Mouse (Mus musculus): ENCODE data around the gene Tmem72. TPM values are rescaled to one million over a fixed set of nuclear protein-coding genes. Genes with fewer than 3 reads are reported as not detected.

Tmem72 gene
- polyA plus RNA-seq, 1 experiment from 2014 or later = 0.14 TPM

- H3K4me3 ChIP-seq = no peak overlapping the region
- no peaks in the 10 kb centered on the region for H3K9me3 ChIP-seq
- no peaks in the 10 kb centered on the region for H3K36me3 ChIP-seq
- no peak overlapping the region for H3K9ac ChIP-seq
- no peak for ATAC-seq (ENCODE audit: insufficient number of reproducible peaks, low FRiP score, low TSS enrichment, low read depth)
- no peak overlapping the region for H3K4me2 ChIP-seq
- H3K27me3 ChIP-seq = no peaks in the 10 kb centered on the region
- 0 out of 2 replicates have a peak, but pooled peaks cover 3% of the 10 kb centered on the region for H3K4me1 ChIP-seq
- no peak overlapping the region for H3K27ac ChIP-seq
- WGBS = 62% methylated on average over 4 of the region's 4 CpGs
These were observed 72.8 kb downstream of the Tmem72 start for GRCm38 (mm10) chr6:116643881-116644280.

DNA sequence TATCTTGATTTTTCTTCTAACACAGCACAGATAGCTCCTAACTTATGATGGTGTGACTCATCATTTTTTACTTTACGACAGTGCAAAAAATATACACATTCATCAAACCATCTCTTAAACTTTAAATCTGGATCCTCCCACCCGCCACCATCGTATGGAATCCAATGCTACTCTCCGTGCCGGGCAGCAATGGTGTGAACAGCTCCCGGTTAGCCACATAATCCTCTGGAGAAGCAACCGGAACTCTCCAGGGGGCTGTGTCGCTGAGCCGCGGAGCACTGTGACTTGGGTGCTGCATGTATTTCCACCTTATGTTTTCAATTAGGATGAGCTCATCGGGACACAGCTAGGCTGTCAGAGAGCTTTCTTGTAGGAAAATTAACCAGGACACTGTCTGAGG lies 73.8 kb downstream of the Tmem72 start:
- 58% methylated on average over 11 of the region's 11 CpGs for WGBS
- no peak overlapping the region for H3K27ac ChIP-seq
- 0 out of 2 replicates have a peak, but pooled peaks cover 3% of the 10 kb centered on the region for H3K4me1 ChIP-seq
- ATAC-seq (ENCODE audit: insufficient number of reproducible peaks, low FRiP score, low TSS enrichment, low read depth) = no peak
- H3K4me2 ChIP-seq = no peak overlapping the region
- H3K9ac ChIP-seq = no peak overlapping the region
- H3K36me3 ChIP-seq = no peaks in the 10 kb centered on the region
- H3K4me3 ChIP-seq = no peak overlapping the region
- H3K9me3 ChIP-seq = no peaks in the 10 kb centered on the region
- no peaks in the 10 kb centered on the region for H3K27me3 ChIP-seq

- no peak overlapping the region for H3K9ac ChIP-seq
- 61% methylated on average over 2 of the region's 2 CpGs for WGBS
- no peak for ATAC-seq (ENCODE audit: insufficient number of reproducible peaks, low FRiP score, low TSS enrichment, low read depth)
These were observed 77.0 kb downstream of the Tmem72 start for GRCm38 (mm10) chr6:116639663-116640062.

GRCm38 (mm10) chr6:116638871-116639270 lies 77.8 kb downstream of the Tmem72 start:
- Histone ChIP-seq H3K36me3 (no peaks in the 10 kb centered on the region), H3K9ac (no peak overlapping the region), H3K4me3 (no peak overlapping the region), H3K4me2 (no peak overlapping the region), H3K27me3 (no peaks in the 10 kb centered on the region), H3K4me1 (peaks cover 11% of the 10 kb centered on the region; the same call in 1 of the 2 replicates), H3K9me3 (no peaks in the 10 kb centered on the region), H3K27ac (no peak overlapping the region)
- 73% methylated on average over 2 of the region's 2 CpGs for WGBS
- ATAC-seq (ENCODE audit: insufficient number of reproducible peaks, low FRiP score, low TSS enrichment, low read depth) = no peak

More at GRCm38 (mm10) chr6:116639663-116640062, 77.0 kb downstream of the Tmem72 start:
- Histone ChIP-seq H3K4me2 (no peak overlapping the region), H3K9me3 (no peaks in the 10 kb centered on the region), H3K27me3 (no peaks in the 10 kb centered on the region), H3K36me3 (no peaks in the 10 kb centered on the region), H3K27ac (no peak overlapping the region), H3K4me1 (peaks cover 11% of the 10 kb centered on the region; the same call in 1 of the 2 replicates), H3K4me3 (no peak overlapping the region)

DNA sequence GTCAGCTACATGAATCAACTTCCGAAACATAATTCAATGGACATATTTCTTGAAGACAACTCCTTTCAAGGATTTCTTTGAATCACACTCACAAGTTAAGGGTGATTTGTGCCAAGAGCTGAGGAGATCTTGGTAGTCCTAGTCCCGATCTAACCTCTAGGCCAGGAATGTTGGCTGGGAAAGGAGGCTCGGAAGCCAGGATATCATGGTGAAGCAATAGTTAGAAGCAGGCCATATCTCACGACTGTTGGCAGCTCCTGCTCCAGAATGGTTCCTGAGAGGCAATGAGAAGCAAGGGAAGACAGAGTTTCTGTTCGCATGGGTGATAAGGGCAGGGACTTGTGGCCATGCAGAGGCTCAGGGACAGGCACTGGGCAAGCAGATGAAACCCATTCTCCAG lies 79.2 kb downstream of the Tmem72 start:
- no peak overlapping the region for H3K4me2 ChIP-seq
- H3K9me3 ChIP-seq = no peaks in the 10 kb centered on the region
- H3K36me3 ChIP-seq = no peaks in the 10 kb centered on the region
- 78% methylated on average over 5 of the region's 5 CpGs for WGBS
- ATAC-seq (ENCODE audit: insufficient number of reproducible peaks, low FRiP score, low TSS enrichment, low read depth) = no peak
- H3K4me1 ChIP-seq = peaks cover 8% of the 10 kb centered on the region; the same call in 1 of the 2 replicates
- no peak overlapping the region for H3K27ac ChIP-seq
- H3K9ac ChIP-seq = no peak overlapping the region
- no peak overlapping the region for H3K4me3 ChIP-seq
- no peaks in the 10 kb centered on the region for H3K27me3 ChIP-seq

DNA sequence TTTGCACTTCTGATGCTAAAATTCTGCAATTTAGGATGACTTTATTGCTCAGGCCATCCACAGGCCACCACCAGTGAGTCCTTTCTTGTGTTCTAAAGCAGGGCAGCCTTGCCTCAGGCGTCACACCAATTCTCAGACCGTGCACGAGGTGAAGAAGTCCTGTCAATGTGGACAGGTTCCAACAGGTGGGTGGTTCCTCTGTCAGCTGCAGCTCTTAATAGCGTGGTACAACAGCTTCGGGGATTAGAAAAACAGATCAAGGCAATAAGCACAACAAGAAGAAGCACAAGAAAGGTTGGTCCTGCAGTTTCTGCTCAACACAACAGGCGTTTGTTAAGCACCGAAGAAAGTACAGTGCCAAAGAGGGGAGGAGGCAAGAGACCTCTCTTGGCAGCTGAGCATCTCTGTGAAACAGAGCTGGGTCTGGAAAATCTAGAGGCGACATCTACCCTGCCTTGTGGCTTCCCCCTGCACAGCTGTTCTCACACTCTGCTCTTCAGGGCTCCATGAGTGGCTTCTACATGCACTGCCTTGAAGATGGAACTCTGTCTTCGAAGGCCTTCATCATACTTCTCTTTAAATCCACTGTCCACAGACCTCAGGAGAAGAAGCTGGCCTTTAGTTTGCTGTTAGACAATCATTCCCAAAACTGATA lies 80.0 kb downstream of the Tmem72 start:
- H3K4me3 ChIP-seq = no peak overlapping the region
- H3K4me2 ChIP-seq = no peak overlapping the region
- ATAC-seq (ENCODE audit: insufficient number of reproducible peaks, low FRiP score, low TSS enrichment, low read depth) = no peak
- peaks cover 8% of the 10 kb centered on the region; the same call in 1 of the 2 replicates for H3K4me1 ChIP-seq
- WGBS = 58% methylated on average over 9 of the region's 9 CpGs
- no peaks in the 10 kb centered on the region for H3K9me3 ChIP-seq
- no peaks in the 10 kb centered on the region for H3K27me3 ChIP-seq
- no peak overlapping the region; the same call in 1 of the 2 replicates for H3K27ac ChIP-seq
- H3K36me3 ChIP-seq = no peaks in the 10 kb centered on the region
- H3K9ac ChIP-seq = 0 out of 2 replicates have a peak overlapping the region, but pooled peaks have one; percentile 10

DNA sequence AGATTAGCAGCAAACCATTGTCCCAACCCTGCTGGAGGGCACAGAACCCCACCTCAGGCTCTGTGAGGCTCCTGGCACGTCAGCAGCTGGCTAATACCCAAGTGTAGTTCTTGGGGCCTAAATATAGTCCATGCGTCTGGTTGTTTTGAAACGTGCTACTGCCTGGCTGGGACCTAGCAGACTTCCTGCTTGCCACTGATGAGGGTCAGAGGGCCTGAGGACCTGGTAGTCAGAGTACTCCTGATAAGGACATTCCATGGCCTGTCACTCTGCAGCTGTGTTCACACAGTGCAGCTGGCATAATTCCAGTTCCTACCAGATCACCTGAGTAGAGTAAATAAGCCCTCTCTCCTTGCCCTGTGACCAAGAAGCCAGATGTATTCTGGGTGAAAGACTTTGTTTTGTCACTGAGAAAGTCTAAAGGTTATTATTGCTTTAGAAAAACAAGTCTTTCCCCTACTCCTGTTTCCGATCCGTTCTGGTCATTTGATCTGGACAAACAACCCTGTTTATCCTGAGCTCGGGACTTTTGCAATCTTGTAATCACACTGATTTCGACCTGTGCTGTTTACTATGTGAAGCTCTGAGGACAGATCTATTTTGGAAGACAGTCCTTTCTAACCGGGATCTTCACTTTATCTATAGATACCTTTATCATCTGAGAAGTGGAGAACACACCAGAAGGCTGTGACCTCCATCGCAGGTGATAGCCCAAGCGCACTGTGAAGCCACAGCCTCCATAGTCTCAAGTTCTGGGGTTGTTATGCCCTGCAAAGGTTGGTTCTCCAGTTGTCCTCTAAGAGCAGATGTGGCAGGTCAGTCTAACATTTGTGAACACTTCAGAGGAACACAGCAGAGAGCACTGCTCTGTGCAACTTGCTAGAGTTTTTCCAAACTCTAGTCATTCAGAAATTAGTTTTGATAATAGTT lies 81.2 kb downstream of the Tmem72 start:
- no peaks in the 10 kb centered on the region for H3K9me3 ChIP-seq
- H3K9ac ChIP-seq = no peak overlapping the region
- H3K4me3 ChIP-seq = no peak overlapping the region
- H3K36me3 ChIP-seq = no peaks in the 10 kb centered on the region
- H3K27me3 ChIP-seq = no peaks in the 10 kb centered on the region
- peak; percentile 73 for ATAC-seq (ENCODE audit: insufficient number of reproducible peaks, low FRiP score, low TSS enrichment, low read depth)
- H3K4me2 ChIP-seq = no peak overlapping the region
- peak overlapping the region; percentile 60; the same call in 1 of the 2 replicates for H3K27ac ChIP-seq
- WGBS = 58% methylated on average over 10 of the region's 10 CpGs
- H3K4me1 ChIP-seq = peaks cover 8% of the 10 kb centered on the region; the same call in 1 of the 2 replicates

- no peaks in the 10 kb centered on the region for H3K36me3 ChIP-seq
- H3K9me3 ChIP-seq = no peaks in the 10 kb centered on the region
- 89% methylated on average over 17 of the region's 17 CpGs for WGBS
- ATAC-seq (ENCODE audit: insufficient number of reproducible peaks, low FRiP score, low TSS enrichment, low read depth) = no peak
- no peak overlapping the region for H3K27ac ChIP-seq
- no peak overlapping the region for H3K9ac ChIP-seq
- peaks cover 8% of the 10 kb centered on the region; the same call in 1 of the 2 replicates for H3K4me1 ChIP-seq
- no peaks in the 10 kb centered on the region for H3K27me3 ChIP-seq
- H3K4me3 ChIP-seq = no peak overlapping the region
- no peak overlapping the region for H3K4me2 ChIP-seq
These were observed 82.7 kb downstream of the Tmem72 start for GRCm38 (mm10) chr6:116633741-116634695.

- Histone ChIP-seq H3K9me3 (no peaks in the 10 kb centered on the region), H3K36me3 (no peaks in the 10 kb centered on the region), H3K4me1 (peaks cover 7% of the 10 kb centered on the region; the same call in 1 of the 2 replicates), H3K4me3 (no peak overlapping the region), H3K4me2 (no peak overlapping the region), H3K27me3 (no peaks in the 10 kb centered on the region), H3K27ac (no peak overlapping the region), H3K9ac (no peak overlapping the region)
- ATAC-seq (ENCODE audit: insufficient number of reproducible peaks, low FRiP score, low TSS enrichment, low read depth) = no peak
- WGBS = 51% methylated on average over 1 of the region's 1 CpGs
These were observed 84.6 kb downstream of the Tmem72 start for GRCm38 (mm10) chr6:116632129-116632528.

DNA sequence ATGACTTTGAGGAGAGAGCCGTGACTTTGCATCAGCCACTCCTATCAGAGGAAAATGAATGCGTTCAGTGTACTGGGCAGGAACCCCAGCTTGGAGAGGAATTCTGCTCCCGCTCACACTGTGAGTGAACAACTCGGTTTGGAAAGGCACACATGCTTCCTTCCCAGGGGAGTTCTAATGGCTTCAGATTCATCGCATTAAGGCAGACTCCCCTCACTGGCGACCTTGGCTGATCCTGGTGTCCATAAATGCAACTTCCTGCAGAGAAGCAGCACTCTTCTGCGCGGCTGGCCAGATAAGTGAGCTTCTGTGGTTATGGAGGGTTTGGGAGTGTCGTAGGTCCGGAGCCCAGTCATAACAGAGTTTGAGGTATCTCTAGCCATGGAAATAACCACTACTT lies 86.9 kb downstream of the Tmem72 start:
- H3K36me3 ChIP-seq = peaks cover 15% of the 10 kb centered on the region
- WGBS = 87% methylated on average over 10 of the region's 10 CpGs
- H3K4me3 ChIP-seq = no peak overlapping the region
- H3K9ac ChIP-seq = no peak overlapping the region
- no peak for ATAC-seq (ENCODE audit: insufficient number of reproducible peaks, low FRiP score, low TSS enrichment, low read depth)
- H3K27ac ChIP-seq = no peak overlapping the region
- no peak overlapping the region for H3K4me2 ChIP-seq
- no peaks in the 10 kb centered on the region for H3K9me3 ChIP-seq
- H3K27me3 ChIP-seq = no peaks in the 10 kb centered on the region
- H3K4me1 ChIP-seq = no peaks in the 10 kb centered on the region
